Mouse (Mus musculus): ENCODE results near the gene Uqcc2.

DNA sequence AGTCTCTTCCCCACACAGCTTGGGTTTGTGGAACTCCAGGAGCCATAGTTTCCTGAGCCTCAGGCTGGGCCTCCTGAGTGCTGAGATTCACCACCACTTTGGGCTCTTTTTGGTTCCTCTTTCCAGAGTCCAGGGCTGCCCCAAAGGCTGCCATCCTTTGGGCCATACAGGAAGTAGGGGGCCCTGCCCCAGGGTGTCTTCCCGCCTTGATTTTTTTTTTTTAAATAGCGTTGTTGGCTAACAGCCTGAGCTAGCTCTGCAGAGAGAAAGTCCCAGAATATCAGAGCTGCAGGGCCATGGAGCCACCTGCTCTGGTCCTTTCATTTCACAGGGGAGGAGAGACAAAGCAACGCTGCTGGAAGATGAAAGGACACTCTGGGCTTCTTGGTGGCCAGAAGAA is 40.0 kb upstream of the Uqcc2 start:
- TF ChIP-seq CTCF (IDR thresholded peaks at IDR 0.05; ENCODE audit: borderline replicate concordance, extremely low read depth, insufficient read depth, insufficient read length) (no peak), POLR2A (IDR thresholded peaks at IDR 0.05; ENCODE audit: borderline replicate concordance, extremely low read depth, insufficient read depth, insufficient read length, poor library complexity, severe bottlenecking) (no peak)
